Mouse (Mus musculus): Measurements from ENCODE around the gene Peli3. TPM values are rescaled to one million over a fixed set of nuclear protein-coding genes. Genes with fewer than 3 reads are reported as not detected.

Gene Peli3
- total RNA-seq (2023), result under 1 TPM in 1 of 2 experiments, not detected in 1; 0.15 TPM

GRCm38 (mm10) chr19:4942551-4943252, at the start of gene Peli3:
Gene Peli3, minus strand, starts transcription at chr19:4943127.

GRCm38 (mm10) chr19:4990256-4990625, 47.3 kb upstream of the Peli3 start, which contains the start of gene Npas4:
Gene Npas4, minus strand, starts transcription at chr19:4990316.

GRCm38 (mm10) chr19:4961928-4962601, 19.1 kb upstream of the Peli3 start, which contains the start of gene Mrpl11:
Gene Mrpl11, plus strand, starts transcription at chr19:4962147.

GRCm38 (mm10) chr19:4927904-4928531, 14.9 kb downstream of the Peli3 start, which contains the start of gene Dpp3:
Gene Dpp3, minus strand, starts transcription at chr19:4928287.

GRCm38 (mm10) chr19:4905979-4906794, 36.7 kb downstream of the Peli3 start, which contains the start of gene Bbs1:
Gene Bbs1, minus strand, starts transcription at chr19:4906628.

Other genes starting within 250 kb of the Peli3 start
- not detected for gene Gm960, start 244.5 kb downstream of the Peli3 start, total RNA-seq (2023)
- under 1 TPM in 1 of 2 experiments, not detected in 1; 0.49 TPM for gene Sptbn2, start 232.0 kb downstream of the Peli3 start, total RNA-seq (2023)
- gene Rbm4b, start 186.6 kb downstream of the Peli3 start, total RNA-seq (2023), result 1 to 10 TPM; 4.8 to 7.0 TPM
- 10 to 100 TPM; 39.5 to 45.5 TPM for gene Rbm4, start 149.2 kb downstream of the Peli3 start, total RNA-seq (2023)
- gene Gm21992, start 131.5 kb downstream of the Peli3 start, total RNA-seq (2023), result 10 to 100 TPM; 12.1 to 12.5 TPM
- gene Rbm14, start 131.5 kb downstream of the Peli3 start, total RNA-seq (2023), result 10 to 100 TPM; 49.8 to 56.3 TPM
- gene Ccs, start 103.8 kb downstream of the Peli3 start, total RNA-seq (2023), result 10 to 100 TPM; 14.6 to 15.8 TPM
- gene Ccdc87, start 103.8 kb downstream of the Peli3 start, total RNA-seq (2023), result not detected
- 1 to 10 TPM; 1.8 to 5.3 TPM for gene Ctsf, start 88.0 kb downstream of the Peli3 start, total RNA-seq (2023)
- under 1 TPM; 0.75 TPM for gene Actn3, start 65.2 kb downstream of the Peli3 start, total RNA-seq (2023)
- 1 to 10 TPM; 6.6 to 7.5 TPM for gene Zdhhc24, start 64.5 kb downstream of the Peli3 start, total RNA-seq (2023)
- gene Bbs1, start 36.5 kb downstream of the Peli3 start, total RNA-seq (2023), result 1 to 10 TPM in 1 of 2 experiments, under 1 TPM in 1; 0.99 to 1.5 TPM
- gene Dpp3, start 14.8 kb downstream of the Peli3 start, total RNA-seq (2023), result 10 to 100 TPM; 48.8 to 53.1 TPM
- gene Mrpl11, start 19.0 kb upstream of the Peli3 start, total RNA-seq (2023), result 10 to 100 TPM; 10.8 to 17.3 TPM
- gene Npas4, start 47.2 kb upstream of the Peli3 start, total RNA-seq (2023), result under 1 TPM in 1 of 2 experiments, not detected in 1; 0.13 TPM
- gene Slc29a2, start 80.7 kb upstream of the Peli3 start, total RNA-seq (2023), result 1 to 10 TPM in 1 of 2 experiments, under 1 TPM in 1; 0.75 to 1.1 TPM
- 1 to 10 TPM; 5.2 to 5.8 TPM for gene B4gat1, start 95.7 kb upstream of the Peli3 start, total RNA-seq (2023)
- gene AC124502.3, start 95.8 kb upstream of the Peli3 start, total RNA-seq (2023), result 1 to 10 TPM in 1 of 2 experiments, not detected in 1; 1.1 TPM
- gene Brms1, start 98.2 kb upstream of the Peli3 start, total RNA-seq (2023), result 10 to 100 TPM; 28.7 to 34.4 TPM
- under 1 TPM; 0.66 to 0.97 TPM for gene Rin1, start 107.4 kb upstream of the Peli3 start, total RNA-seq (2023)
- under 1 TPM; 0.13 to 0.15 TPM for gene Cd248, start 125.0 kb upstream of the Peli3 start, total RNA-seq (2023)
- under 1 TPM in 1 of 2 experiments, not detected in 1; 0.15 TPM for gene Tmem151a, start 142.4 kb upstream of the Peli3 start, total RNA-seq (2023)
- gene Yif1a, start 145.4 kb upstream of the Peli3 start, total RNA-seq (2023), result 10 to 100 TPM; 12.3 to 13.7 TPM
- gene Cnih2, start 155.4 kb upstream of the Peli3 start, total RNA-seq (2023), result 1 to 10 TPM in 1 of 2 experiments, under 1 TPM in 1; 0.51 to 1.2 TPM
- 100 to 1,000 TPM; 129 to 130 TPM for gene Rab1b, start 163.9 kb upstream of the Peli3 start, total RNA-seq (2023)
- gene Klc2, start 175.4 kb upstream of the Peli3 start, total RNA-seq (2023), result 10 to 100 TPM; 10.2 to 11.9 TPM

Measured in neutrophil, adult 83 days (primary cell).